Mouse (Mus musculus): ENCODE measurements around the gene Lrrc43. TPM values are rescaled to one million over a fixed set of nuclear protein-coding genes. Genes with fewer than 3 reads are reported as not detected.
"Not testable (repeated sequence)": the region's sequence is repeated elsewhere in the genome, so short reads cannot be mapped to it uniquely, and the experiment has no call there.

Lrrc43 gene
- polyA plus RNA-seq, 1 experiment from 2014 or later = not detected

GRCm38 (mm10) chr5:123487659-123488395, 1.3 kb upstream of the Lrrc43 start:
- Histone ChIP-seq H3K4me2 (replicated peaks) (no peak overlapping the region), H3K9me3 (no peaks in the 10 kb centered on the region), H3K27ac (no peak overlapping the region), H3K4me1 (peaks cover 5% of the 10 kb centered on the region), H3K36me3 (no peaks in the 10 kb centered on the region), H3K9ac (no peak overlapping the region), H3K27me3 (replicated peaks) (no peaks in the 10 kb centered on the region), H3K4me3 (no peak overlapping the region)
- WGBS = 87% methylated on average over 11 of the region's 11 CpGs
- no peak for ATAC-seq (ENCODE audit: low FRiP score, low read depth)

GRCm38 (mm10) chr5:123489935-123490334, 830 bp downstream of the Lrrc43 start:
- H3K27ac ChIP-seq = no peak overlapping the region
- no peaks in the 10 kb centered on the region for H3K27me3 ChIP-seq (replicated peaks)

DNA sequence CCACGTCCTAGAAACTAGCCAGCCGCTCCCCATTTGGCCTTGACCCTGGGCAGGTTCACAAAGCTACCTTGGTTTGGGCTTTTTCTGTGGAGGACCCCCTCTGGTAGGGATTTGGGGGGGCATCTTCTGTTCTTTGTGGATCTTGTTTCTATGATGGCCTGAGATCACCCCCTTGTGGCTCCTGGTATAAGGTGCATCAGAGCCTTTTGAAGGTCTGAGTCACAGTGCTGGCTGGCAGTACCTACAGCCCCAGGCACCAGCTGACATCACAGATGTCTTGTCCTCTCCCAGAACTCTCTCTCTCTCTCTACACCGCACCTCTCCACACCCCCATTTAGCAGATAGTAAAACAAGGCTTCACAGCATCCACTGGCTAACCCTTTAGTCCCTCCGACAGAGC, 10.6 kb downstream of the Lrrc43 start:
- no peaks in the 10 kb centered on the region for H3K36me3 ChIP-seq
- no peak overlapping the region for H3K9ac ChIP-seq
- 0 out of 2 replicates have a peak, but pooled peaks cover 2% of the 10 kb centered on the region for H3K27me3 ChIP-seq (replicated peaks)
- WGBS = 42% methylated on average over 4 of the region's 4 CpGs
- H3K9me3 ChIP-seq = no peaks in the 10 kb centered on the region
- peaks cover 10% of the 10 kb centered on the region for H3K4me1 ChIP-seq
- no peak overlapping the region for H3K27ac ChIP-seq
- no peak overlapping the region for H3K4me2 ChIP-seq (replicated peaks)
- ATAC-seq (ENCODE audit: low FRiP score, low read depth) = no peak
- H3K4me3 ChIP-seq = no peak overlapping the region

More at GRCm38 (mm10) chr5:123489935-123490334, 830 bp downstream of the Lrrc43 start:
- H3K36me3 ChIP-seq = no peaks in the 10 kb centered on the region
- no peak overlapping the region for H3K4me3 ChIP-seq
- WGBS = 59% methylated on average over 9 of the region's 9 CpGs
- H3K9ac ChIP-seq = no peak overlapping the region
- H3K4me2 ChIP-seq (replicated peaks) = no peak overlapping the region
- no peak for ATAC-seq (ENCODE audit: low FRiP score, low read depth)
- peaks cover 5% of the 10 kb centered on the region for H3K4me1 ChIP-seq
- H3K9me3 ChIP-seq = no peaks in the 10 kb centered on the region

DNA sequence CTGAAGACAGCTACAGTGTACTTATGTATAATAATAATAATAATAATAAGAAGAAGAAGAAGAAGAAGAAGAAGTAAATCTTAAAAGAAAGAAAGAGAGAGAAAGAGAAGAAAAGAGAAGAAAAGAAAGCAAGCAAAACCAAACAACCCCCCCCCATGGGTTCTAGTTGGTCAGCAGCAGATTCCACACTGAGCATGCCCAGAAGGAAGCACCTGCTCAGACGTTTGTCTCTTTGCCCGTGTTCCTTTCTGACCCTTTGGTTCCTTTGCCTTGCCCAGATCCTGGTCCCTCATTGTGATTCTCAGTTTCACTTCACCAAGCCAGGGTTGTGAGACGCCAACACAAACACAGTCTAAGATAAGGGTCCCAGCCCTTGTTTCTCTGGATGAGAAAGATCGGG, 12.9 kb downstream of the Lrrc43 start:
- Histone ChIP-seq H3K27me3 (replicated peaks) (peaks cover 3% of the 10 kb centered on the region; the same call in 1 of the 2 replicates), H3K27ac (no peak overlapping the region), H3K36me3 (no peaks in the 10 kb centered on the region), H3K9ac (no peak overlapping the region), H3K4me3 (no peak overlapping the region), H3K4me1 (peaks cover 10% of the 10 kb centered on the region), H3K9me3 (no peaks in the 10 kb centered on the region), H3K4me2 (replicated peaks) (no peak overlapping the region)
- 85% methylated on average over 4 of the region's 4 CpGs for WGBS
- no peak for ATAC-seq (ENCODE audit: low FRiP score, low read depth)

- H3K27ac ChIP-seq = no peak overlapping the region
Measured at GRCm38 (mm10) chr5:123507936-123508723, 19.0 kb downstream of the Lrrc43 start.

DNA sequence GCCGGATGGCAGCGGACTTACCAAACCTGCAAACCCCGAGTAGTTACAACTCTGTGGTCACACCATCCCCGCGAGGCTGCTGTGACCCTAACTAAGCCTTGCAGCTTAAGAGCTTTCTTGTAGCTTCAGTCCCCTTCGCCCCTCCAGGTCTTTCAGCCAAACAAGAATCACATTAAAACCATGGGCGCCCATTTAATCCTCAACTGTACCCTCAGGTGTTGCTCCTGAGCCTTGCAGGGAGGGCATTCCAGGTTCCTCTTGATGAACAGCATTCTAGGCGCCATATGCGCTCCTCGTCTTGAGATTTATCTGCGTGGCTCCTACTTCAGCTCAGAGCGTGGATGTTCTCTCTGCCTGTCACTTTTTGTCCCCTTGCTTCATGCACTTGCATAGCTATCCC, 19.8 kb downstream of the Lrrc43 start:
- no peak overlapping the region for H3K27ac ChIP-seq
- no peak for ATAC-seq (ENCODE audit: low FRiP score, low read depth)
- peak overlapping the region; percentile 61 for H3K4me3 ChIP-seq
- no peaks in the 10 kb centered on the region for H3K9me3 ChIP-seq
- peaks cover 7% of the 10 kb centered on the region; the same call in 1 of the 2 replicates for H3K27me3 ChIP-seq (replicated peaks)
- 9% methylated on average over 12 of the region's 12 CpGs for WGBS
- H3K9ac ChIP-seq = peak overlapping the region; percentile 72
- H3K4me1 ChIP-seq = peaks cover 12% of the 10 kb centered on the region
- H3K4me2 ChIP-seq (replicated peaks) = peak overlapping the region; percentile 82
- H3K36me3 ChIP-seq = peaks cover 15% of the 10 kb centered on the region

More at GRCm38 (mm10) chr5:123507936-123508723, 19.0 kb downstream of the Lrrc43 start:
- peak overlapping the region; percentile 61 for H3K4me3 ChIP-seq
- H3K9ac ChIP-seq = peak overlapping the region; percentile 72
- peak; percentile 89 for ATAC-seq (ENCODE audit: low FRiP score, low read depth)
- H3K4me2 ChIP-seq (replicated peaks) = peak overlapping the region; percentile 82
- peaks cover 7% of the 10 kb centered on the region; the same call in 1 of the 2 replicates for H3K27me3 ChIP-seq (replicated peaks)
- peaks cover 12% of the 10 kb centered on the region for H3K4me1 ChIP-seq
- under 1% methylated on average over 59 of the region's 59 CpGs for WGBS
- no peaks in the 10 kb centered on the region for H3K9me3 ChIP-seq
- H3K36me3 ChIP-seq = peaks cover 15% of the 10 kb centered on the region

DNA sequence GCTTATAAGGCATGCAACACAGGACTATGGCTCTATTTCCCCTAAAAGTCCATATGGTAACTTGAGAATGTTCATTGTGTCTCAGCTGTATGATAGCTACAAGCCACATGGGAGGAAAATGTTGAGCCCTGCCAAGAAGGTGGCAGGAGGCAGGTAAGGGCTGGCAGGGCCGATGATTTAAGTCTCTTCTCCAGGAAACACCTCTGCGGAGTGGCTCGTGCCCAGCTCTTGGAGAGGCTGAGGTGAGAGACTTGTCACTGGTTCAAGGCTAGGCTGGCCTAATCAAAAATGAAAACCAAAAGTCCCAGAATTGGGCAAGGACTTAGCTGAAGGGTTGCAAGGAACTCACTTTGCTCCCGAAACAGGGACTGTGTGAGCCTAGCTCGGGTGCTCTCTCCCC, 21.1 kb downstream of the Lrrc43 start, which contains the start of gene B3gnt4:
Gene B3gnt4 (plus strand): TSS at position 301 of the 400 bp plus-strand sequence.
- Histone ChIP-seq H3K27me3 (replicated peaks) (peaks cover 7% of the 10 kb centered on the region; the same call in 1 of the 2 replicates), H3K4me1 (peaks cover 12% of the 10 kb centered on the region), H3K9ac (no peak within 1 kb of the TSS), H3K4me3 (no peak within 1 kb of the TSS), H3K4me2 (replicated peaks) (peak within 1 kb of the TSS; percentile 82; the same call in 1 of the 2 replicates), H3K27ac (no peak within 1 kb of the TSS), H3K9me3 (no peaks in the 10 kb centered on the region), H3K36me3 (peaks cover 18% of the 10 kb centered on the region)
- ATAC-seq (ENCODE audit: low FRiP score, low read depth) = no peak
- 88% methylated on average over 5 of the region's 5 CpGs for WGBS

DNA sequence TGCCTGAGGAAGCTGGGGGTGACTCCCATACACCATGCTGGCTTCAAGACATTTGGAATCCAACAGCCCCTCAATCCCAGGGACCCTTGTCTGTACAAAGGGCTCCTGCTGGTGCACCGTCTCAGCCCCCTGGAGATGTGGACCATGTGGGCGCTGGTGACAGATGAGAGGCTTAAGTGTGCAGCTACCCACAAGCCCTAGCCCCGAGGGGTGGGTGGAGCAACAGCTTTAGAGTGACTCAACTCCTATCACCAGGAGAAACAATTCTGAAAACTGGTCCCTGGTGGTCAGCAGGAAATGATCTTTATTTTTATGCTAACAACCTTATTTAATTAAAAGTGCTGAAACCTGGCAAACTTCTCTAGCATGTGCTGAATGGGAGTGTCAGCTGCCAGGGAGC, 22.3 kb downstream of the Lrrc43 start:
- H3K9me3 ChIP-seq; H3K4me3 ChIP-seq; H3K9ac ChIP-seq; H3K27ac ChIP-seq; H3K27me3 ChIP-seq (replicated peaks); H3K4me2 ChIP-seq (replicated peaks); ATAC-seq (ENCODE audit: low FRiP score, low read depth): not testable (repeated sequence)
- 84% methylated on average over 3 of the region's 3 CpGs for WGBS
- H3K36me3 ChIP-seq = peaks cover 29% of the 10 kb centered on the region
- H3K4me1 ChIP-seq = peaks cover 12% of the 10 kb centered on the region

DNA sequence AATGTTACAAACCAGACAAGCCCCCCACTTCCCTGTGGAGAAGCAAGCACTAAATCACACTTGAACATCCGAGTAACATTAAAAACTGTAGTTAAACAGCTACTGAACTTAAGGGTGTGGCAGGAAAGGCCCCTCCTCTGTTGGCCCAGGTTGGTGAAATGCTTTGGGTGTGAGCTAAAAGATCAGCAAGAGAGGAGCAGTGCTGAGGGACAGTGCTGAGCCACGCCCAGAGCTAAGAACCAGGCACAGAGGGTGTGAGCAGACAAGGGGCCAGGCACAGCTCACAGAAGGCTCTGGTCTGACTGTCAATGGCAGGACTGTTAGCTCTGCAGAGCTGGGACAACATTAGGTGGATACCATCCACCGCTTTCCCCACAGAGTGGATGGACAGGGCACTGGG, 23.0 kb downstream of the Lrrc43 start:
- no peak for ATAC-seq (ENCODE audit: low FRiP score, low read depth)
- Histone ChIP-seq H3K36me3 (peaks cover 36% of the 10 kb centered on the region), H3K4me3 (no peak overlapping the region), H3K4me2 (replicated peaks) (no peak overlapping the region), H3K9ac (no peak overlapping the region), H3K27me3 (replicated peaks) (peaks cover 5% of the 10 kb centered on the region; the same call in 1 of the 2 replicates), H3K4me1 (peaks cover 12% of the 10 kb centered on the region), H3K9me3 (no peaks in the 10 kb centered on the region), H3K27ac (no peak overlapping the region)
- 76% methylated on average over 3 of the region's 3 CpGs for WGBS

- Histone ChIP-seq H3K27me3 (replicated peaks) (no peaks in the 10 kb centered on the region), H3K4me2 (replicated peaks) (no peak overlapping the region), H3K36me3 (peaks cover 53% of the 10 kb centered on the region), H3K4me3 (no peak overlapping the region), H3K9me3 (no peaks in the 10 kb centered on the region), H3K27ac (no peak overlapping the region), H3K9ac (no peak overlapping the region), H3K4me1 (no peaks in the 10 kb centered on the region)
- 89% methylated on average over 5 of the region's 5 CpGs for WGBS
- ATAC-seq (ENCODE audit: low FRiP score, low read depth) = no peak
Measured at GRCm38 (mm10) chr5:123514871-123515270, 25.8 kb downstream of the Lrrc43 start.

- ATAC-seq (ENCODE audit: low FRiP score, low read depth) = no peak
- H3K4me3 ChIP-seq = no peak overlapping the region
- H3K9me3 ChIP-seq = no peaks in the 10 kb centered on the region
- no peaks in the 10 kb centered on the region for H3K27me3 ChIP-seq (replicated peaks)
- H3K4me1 ChIP-seq = peaks cover 27% of the 10 kb centered on the region
- H3K27ac ChIP-seq = no peak overlapping the region
- WGBS = 85% methylated on average over 9 of the region's 9 CpGs
- H3K9ac ChIP-seq = no peak overlapping the region
- no peak overlapping the region for H3K4me2 ChIP-seq (replicated peaks)
- H3K36me3 ChIP-seq = peaks cover 33% of the 10 kb centered on the region
Measured at GRCm38 (mm10) chr5:123520666-123521065, 31.6 kb downstream of the Lrrc43 start.

DNA sequence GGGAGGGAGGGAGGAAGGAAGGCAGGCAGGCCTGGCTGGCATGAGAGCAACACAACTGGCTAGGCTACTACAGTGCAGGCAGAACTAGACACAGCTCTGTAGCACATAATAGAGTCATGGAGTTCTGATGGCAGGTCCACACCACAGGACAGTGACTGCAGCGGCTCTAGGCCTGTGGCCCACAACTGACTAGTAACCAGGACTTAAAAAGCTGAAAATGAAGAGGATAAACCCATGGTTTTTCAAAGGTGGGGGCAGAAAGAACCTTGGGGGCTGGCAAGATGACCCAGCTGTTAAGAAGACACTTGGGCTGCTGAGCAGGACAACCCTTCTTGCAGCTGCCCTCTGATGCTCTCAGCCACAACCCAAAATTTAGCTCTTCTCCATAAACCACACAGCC, 32.5 kb downstream of the Lrrc43 start:
- peaks cover 24% of the 10 kb centered on the region for H3K36me3 ChIP-seq
- H3K27ac ChIP-seq = no peak overlapping the region
- ATAC-seq (ENCODE audit: low FRiP score, low read depth) = no peak
- WGBS = 83% methylated on average over 1 of the region's 1 CpGs
- no peak overlapping the region for H3K9ac ChIP-seq
- no peaks in the 10 kb centered on the region for H3K27me3 ChIP-seq (replicated peaks)
- H3K9me3 ChIP-seq = no peaks in the 10 kb centered on the region
- no peak overlapping the region for H3K4me3 ChIP-seq
- peaks cover 27% of the 10 kb centered on the region for H3K4me1 ChIP-seq
- H3K4me2 ChIP-seq (replicated peaks) = no peak overlapping the region

Measured in neural tube, embryonic 12.5 days (tissue).